Mouse (Mus musculus): Measurements from ENCODE around the gene Tubgcp3. TPM values are rescaled to one million over a fixed set of nuclear protein-coding genes. Genes with fewer than 3 reads are reported as not detected.

Gene Tubgcp3
- total RNA-seq (2014; rRNA removed) (40.0 and 99.7 TPM in 2 replicates), polyA plus RNA-seq (2015; fragmentation: Nextera tagmentation; extraction: Ambion mirVana) (24.9 and 26.4 TPM in 2 replicates)

- Histone ChIP-seq H3K4me2 (ENCODE audit: low read depth, low read length) (peak within 1 kb of the TSS; percentile 84), H3K4me1 (ENCODE audit: insufficient read depth, low read length) (peaks cover 5% of the 10 kb centered on the region), H3K9me3 (ENCODE audit: low read length) (no peaks in the 10 kb centered on the region), H3K4me3 (ENCODE audit: low read length) (peak within 1 kb of the TSS; percentile 96), H3K36me3 (ENCODE audit: insufficient read depth, low read length) (no peaks in the 10 kb centered on the region), H3K27ac (peak within 1 kb of the TSS; percentile 89), H3K9ac (replicated peaks; ENCODE audit: low read length) (peak within 1 kb of the TSS; percentile 93), H3K27me3 (ENCODE audit: insufficient read depth, low read length) (no peaks in the 10 kb centered on the region)
- peak; percentile 95 for ATAC-seq
- no peak for TF ChIP-seq CTCF (IDR thresholded peaks at IDR 0.05; ENCODE audit: low read depth)
- WGBS: under 1% methylated on average over 65 of the region's 65 CpGs
- peak; percentile 97 for DNase-seq (ENCODE audit: low spot score)
Measured at GRCm38 (mm10) chr8:12672056-12672881, at the start of gene Tubgcp3. Tubgcp3 (minus strand) TSS chr8:12672248.

GRCm38 (mm10) chr8:12719091-12719490, 47.0 kb upstream of the Tubgcp3 start:
- Histone ChIP-seq H3K9me3 (ENCODE audit: low read length) (no peaks in the 10 kb centered on the region; the same call in 1 of the 2 replicates), H3K9ac (replicated peaks; ENCODE audit: low read length) (no peak overlapping the region), H3K36me3 (ENCODE audit: insufficient read depth, low read length) (no peaks in the 10 kb centered on the region), H3K27ac (no peak overlapping the region), H3K4me3 (ENCODE audit: low read length) (no peak overlapping the region), H3K27me3 (ENCODE audit: insufficient read depth, low read length) (no peaks in the 10 kb centered on the region), H3K4me2 (ENCODE audit: low read depth, low read length) (no peak overlapping the region), H3K4me1 (ENCODE audit: insufficient read depth, low read length) (no peaks in the 10 kb centered on the region)
- DNase-seq (ENCODE audit: low spot score) (no peak), ATAC-seq (no peak)
- TF ChIP-seq CTCF (IDR thresholded peaks at IDR 0.05; ENCODE audit: low read depth): no peak
- 78% methylated on average over 9 of the region's 9 CpGs for WGBS

- H3K27me3 ChIP-seq (ENCODE audit: insufficient read depth, low read length): no peaks in the 10 kb centered on the region
- H3K9me3 ChIP-seq (ENCODE audit: low read length): no peaks in the 10 kb centered on the region; the same call in 1 of the 2 replicates
- H3K9ac ChIP-seq (replicated peaks; ENCODE audit: low read length): no peak overlapping the region
- 80% methylated on average over 18 of the region's 18 CpGs for WGBS
- H3K27ac ChIP-seq: no peak overlapping the region
- H3K4me3 ChIP-seq (ENCODE audit: low read length): no peak overlapping the region
- DNase-seq (ENCODE audit: low spot score) (no peak), ATAC-seq (no peak)
- H3K4me2 ChIP-seq (ENCODE audit: low read depth, low read length): no peak overlapping the region
- H3K36me3 ChIP-seq (ENCODE audit: insufficient read depth, low read length): no peaks in the 10 kb centered on the region
- H3K4me1 ChIP-seq (ENCODE audit: insufficient read depth, low read length): no peaks in the 10 kb centered on the region
- TF ChIP-seq CTCF (IDR thresholded peaks at IDR 0.05; ENCODE audit: low read depth): no peak
Measured at GRCm38 (mm10) chr8:12715861-12716585, 44.0 kb upstream of the Tubgcp3 start.

DNA sequence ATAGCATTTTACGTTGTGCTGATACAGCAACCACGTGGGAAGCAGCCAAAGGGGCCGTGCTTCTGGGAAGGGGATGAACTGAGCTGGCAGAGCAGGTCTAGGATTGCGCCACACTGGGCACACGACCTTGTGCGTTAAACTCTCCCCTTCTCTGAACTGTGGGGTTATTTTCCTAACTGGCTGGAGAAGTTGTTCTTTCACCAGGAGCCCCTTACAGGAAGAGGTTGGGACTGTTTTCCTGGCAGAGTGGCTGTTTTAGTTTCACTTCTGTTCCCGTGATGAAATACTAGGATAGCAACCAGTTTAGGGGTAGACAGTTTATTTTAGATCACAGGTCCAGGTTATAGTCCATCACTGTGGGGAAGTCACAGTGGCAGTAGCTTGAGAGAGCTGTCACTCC, 39.6 kb upstream of the Tubgcp3 start:
- H3K27me3 ChIP-seq (ENCODE audit: insufficient read depth, low read length): no peaks in the 10 kb centered on the region
- no peak for TF ChIP-seq CTCF (IDR thresholded peaks at IDR 0.05; ENCODE audit: low read depth)
- WGBS: 80% methylated on average over 7 of the region's 7 CpGs
- no peak overlapping the region for H3K4me3 ChIP-seq (ENCODE audit: low read length)
- no peaks in the 10 kb centered on the region for H3K36me3 ChIP-seq (ENCODE audit: insufficient read depth, low read length)
- no peaks in the 10 kb centered on the region for H3K9me3 ChIP-seq (ENCODE audit: low read length)
- no peaks in the 10 kb centered on the region for H3K4me1 ChIP-seq (ENCODE audit: insufficient read depth, low read length)
- no peak for DNase-seq (ENCODE audit: low spot score)
- no peak overlapping the region for H3K9ac ChIP-seq (replicated peaks; ENCODE audit: low read length)
- no peak overlapping the region for H3K27ac ChIP-seq
- H3K4me2 ChIP-seq (ENCODE audit: low read depth, low read length): no peak overlapping the region
- no peak for ATAC-seq

- no peak overlapping the region for H3K27ac ChIP-seq
- no peaks in the 10 kb centered on the region for H3K36me3 ChIP-seq (ENCODE audit: insufficient read depth, low read length)
- TF ChIP-seq CTCF (IDR thresholded peaks at IDR 0.05; ENCODE audit: low read depth): no peak
- H3K9me3 ChIP-seq (ENCODE audit: low read length): no peaks in the 10 kb centered on the region
- no peaks in the 10 kb centered on the region for H3K4me1 ChIP-seq (ENCODE audit: insufficient read depth, low read length)
- ATAC-seq (no peak), DNase-seq (ENCODE audit: low spot score) (no peak)
- H3K27me3 ChIP-seq (ENCODE audit: insufficient read depth, low read length): no peaks in the 10 kb centered on the region
- H3K4me3 ChIP-seq (ENCODE audit: low read length): no peak overlapping the region
- H3K9ac ChIP-seq (replicated peaks; ENCODE audit: low read length): no peak overlapping the region
- WGBS: 90% methylated on average over 4 of the region's 4 CpGs
- no peak overlapping the region for H3K4me2 ChIP-seq (ENCODE audit: low read depth, low read length)
Measured at GRCm38 (mm10) chr8:12703597-12703996, 31.5 kb upstream of the Tubgcp3 start.

GRCm38 (mm10) chr8:12702290-12702689, 30.2 kb upstream of the Tubgcp3 start:
- TF ChIP-seq CTCF (IDR thresholded peaks at IDR 0.05; ENCODE audit: low read depth): no peak
- Histone ChIP-seq H3K9ac (replicated peaks; ENCODE audit: low read length) (no peak overlapping the region), H3K36me3 (ENCODE audit: insufficient read depth, low read length) (no peaks in the 10 kb centered on the region), H3K4me1 (ENCODE audit: insufficient read depth, low read length) (no peaks in the 10 kb centered on the region), H3K4me3 (ENCODE audit: low read length) (no peak overlapping the region), H3K27me3 (ENCODE audit: insufficient read depth, low read length) (no peaks in the 10 kb centered on the region), H3K27ac (no peak overlapping the region), H3K4me2 (ENCODE audit: low read depth, low read length) (no peak overlapping the region), H3K9me3 (ENCODE audit: low read length) (no peaks in the 10 kb centered on the region)
- ATAC-seq (no peak), DNase-seq (ENCODE audit: low spot score) (no peak)
- WGBS: 64% methylated on average over 8 of the region's 8 CpGs

Measured in hindbrain, postnatal 0 days (tissue).